Mouse (Mus musculus) heart, embryonic 11.5 days (tissue): ENCODE data around the gene Creg2. TPM values are rescaled to one million over a fixed set of nuclear protein-coding genes. Genes with fewer than 3 reads are reported as not detected.
"Not testable (repeated sequence)": the region's sequence is repeated elsewhere in the genome, so short reads cannot be mapped to it uniquely, and the experiment has no call there.

Experiments
- ATAC-seq: fragments of 200-750 bp; cut with Nextera tagmentation; replicated peaks from 2 replicates; pipeline ENCODE4 v1.8.0; 2017; ENCODE audit warnings: moderate library complexity; ENCODE audit not compliant: insufficient number of reproducible peaks, low FRiP score, low TSS enrichment
- H3K27ac ChIP-seq: fragments of 300-500 bp; sonication (generic); 2 replicates; pipeline ENCODE4 v1.5.1; 2014; ENCODE audit warnings: mild to moderate bottlenecking, low read depth, low read length
- H3K27me3 ChIP-seq: fragments of 300-500 bp; sonication (generic); 2 replicates; pipeline ENCODE4 v1.6.1; 2014; ENCODE audit warnings: mild to moderate bottlenecking, low read length, mixed read lengths; ENCODE audit not compliant: control insufficient read depth, insufficient read depth
- H3K36me3 ChIP-seq: fragments of 300-500 bp; sonication (generic); 2 replicates; pipeline ENCODE4 v1.6.1; 2014; ENCODE audit warnings: mild to moderate bottlenecking, low read length, moderate library complexity, mixed read lengths; ENCODE audit not compliant: control insufficient read depth, insufficient read depth
- H3K4me1 ChIP-seq: fragments of 300-500 bp; sonication (generic); 2 replicates; pipeline ENCODE4 v1.6.1; 2014; ENCODE audit warnings: low read length; ENCODE audit not compliant: control insufficient read depth, insufficient read depth
- H3K4me2 ChIP-seq: fragments of 300-500 bp; sonication (generic); 2 replicates; pipeline ENCODE4 v1.6.1; 2014; ENCODE audit warnings: mild to moderate bottlenecking, moderate library complexity
- H3K4me3 ChIP-seq: fragments of 300-500 bp; sonication (generic); 2 replicates; pipeline ENCODE4 v1.5.1; 2014; ENCODE audit warnings: low read depth, low read length
- H3K9ac ChIP-seq: fragments of 300-500 bp; sonication (generic); 2 replicates; pipeline ENCODE4 v1.6.1; 2014; ENCODE audit warnings: mild to moderate bottlenecking, low read depth, low read length, moderate library complexity
- H3K9me3 ChIP-seq: fragments of 300-500 bp; sonication (generic); replicated peaks from 2 replicates; pipeline ENCODE4 v1.6.1; 2016; ENCODE audit warnings: low read length; ENCODE audit not compliant: control insufficient read depth
- WGBS: fragments of 180-500 bp; shearing (Covaris S2); extraction: QIAGEN DNeasy Blood & Tissue Kit; methylation state at CpG from one replicate; pipeline ENCODE4 v1.1.7; 2014; ENCODE audit not compliant: insufficient replicate concordance; 5-methylcytosine and 5-hydroxymethylcytosine counted together
- polyA plus RNA-seq: library from polyadenylated mRNA; unstranded; fragments of >200 nt; fragmentation: Nextera tagmentation; extraction: Ambion mirVana; gene quantifications from 2 replicates; pipeline ENCODE4 v1.2.1, GENCODE M21; 2014

The Creg2 gene
- polyA plus RNA-seq, 1 experiment from 2014 or later = 0.03 TPM

DNA sequence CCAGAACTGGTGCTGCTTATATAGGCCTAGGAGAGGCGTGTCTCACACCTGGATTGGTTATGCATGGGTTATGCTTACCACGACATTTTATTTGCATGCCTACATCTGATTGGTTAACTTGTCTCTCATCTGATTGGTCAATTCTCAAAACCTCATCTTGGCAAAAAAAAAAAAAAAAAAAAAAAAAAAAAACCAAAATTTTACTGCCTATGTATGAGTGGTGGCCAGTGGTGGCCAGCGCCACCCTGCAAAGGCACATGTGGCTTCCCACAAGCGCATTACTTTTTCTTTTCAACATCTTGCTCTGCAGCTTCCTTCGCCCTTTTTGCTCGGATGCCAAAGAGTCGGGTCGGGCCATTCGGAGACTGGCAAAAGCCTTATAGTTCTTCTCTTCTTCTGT, 54.1 kb downstream of the Creg2 start:
- not testable (repeated sequence) for H3K4me3 ChIP-seq

DNA sequence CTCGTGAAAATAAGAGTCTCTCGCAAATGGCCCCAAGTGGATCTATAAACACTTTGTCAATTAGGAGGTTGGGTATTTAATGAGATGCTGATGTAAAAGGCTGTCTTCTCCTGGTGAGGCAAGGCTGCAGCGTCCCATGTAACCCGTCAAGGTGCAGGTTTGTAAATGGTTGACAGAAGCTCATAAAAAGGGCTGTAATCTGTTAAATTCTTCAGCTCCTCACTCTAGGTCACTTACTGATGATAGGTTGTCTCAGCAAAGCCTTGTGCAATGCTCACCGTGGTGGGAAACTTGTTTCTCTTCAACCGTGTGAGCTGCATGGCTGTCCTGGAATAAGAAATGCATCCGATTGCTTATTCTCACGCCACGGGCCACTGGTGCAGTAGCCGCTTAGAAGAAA, 57.4 kb downstream of the Creg2 start:
- H3K4me3 ChIP-seq = no peak overlapping the region
- ATAC-seq = no peak
- no peaks in the 10 kb centered on the region for H3K27me3 ChIP-seq
- no peak overlapping the region for H3K27ac ChIP-seq
- WGBS = 82% methylated on average over 10 of the region's 10 CpGs
- H3K4me2 ChIP-seq = no peak overlapping the region
- H3K4me1 ChIP-seq = no peaks in the 10 kb centered on the region
- H3K36me3 ChIP-seq = no peaks in the 10 kb centered on the region
- no peaks in the 10 kb centered on the region for H3K9me3 ChIP-seq
- no peak overlapping the region for H3K9ac ChIP-seq

More for the DNA sequence above, 54.1 kb downstream of the Creg2 start:
- WGBS = 88% methylated on average over 9 of the region's 9 CpGs
- not testable (repeated sequence) for H3K36me3 ChIP-seq, H3K27me3 ChIP-seq, H3K4me2 ChIP-seq, H3K27ac ChIP-seq, ATAC-seq, H3K9me3 ChIP-seq, H3K4me1 ChIP-seq, H3K9ac ChIP-seq

DNA sequence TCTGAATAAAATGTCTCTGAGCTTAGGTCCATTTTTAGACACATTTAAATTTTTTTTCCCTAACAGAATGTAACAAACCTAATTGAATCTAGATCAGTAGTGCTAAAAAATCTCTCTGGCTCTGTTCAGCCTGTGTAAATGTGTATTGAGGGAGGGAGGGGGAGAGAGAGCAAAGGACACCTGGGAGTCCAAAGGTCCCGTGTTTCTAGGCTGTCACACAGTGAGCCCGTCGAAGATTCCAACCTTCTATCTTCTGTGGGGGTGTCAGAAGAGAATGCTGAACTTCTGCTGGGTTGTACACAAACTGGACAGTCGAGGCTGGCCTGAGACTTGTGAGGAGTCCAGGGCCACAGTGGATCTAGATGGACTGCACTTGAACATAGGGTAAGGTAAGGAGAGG, 59.2 kb downstream of the Creg2 start:
- no peak for ATAC-seq
- no peaks in the 10 kb centered on the region for H3K4me1 ChIP-seq
- no peaks in the 10 kb centered on the region for H3K27me3 ChIP-seq
- H3K9ac ChIP-seq = no peak overlapping the region
- H3K4me3 ChIP-seq = no peak overlapping the region
- WGBS = 68% methylated on average over 4 of the region's 4 CpGs
- H3K9me3 ChIP-seq = no peaks in the 10 kb centered on the region
- no peak overlapping the region for H3K4me2 ChIP-seq
- no peaks in the 10 kb centered on the region for H3K36me3 ChIP-seq
- H3K27ac ChIP-seq = no peak overlapping the region

DNA sequence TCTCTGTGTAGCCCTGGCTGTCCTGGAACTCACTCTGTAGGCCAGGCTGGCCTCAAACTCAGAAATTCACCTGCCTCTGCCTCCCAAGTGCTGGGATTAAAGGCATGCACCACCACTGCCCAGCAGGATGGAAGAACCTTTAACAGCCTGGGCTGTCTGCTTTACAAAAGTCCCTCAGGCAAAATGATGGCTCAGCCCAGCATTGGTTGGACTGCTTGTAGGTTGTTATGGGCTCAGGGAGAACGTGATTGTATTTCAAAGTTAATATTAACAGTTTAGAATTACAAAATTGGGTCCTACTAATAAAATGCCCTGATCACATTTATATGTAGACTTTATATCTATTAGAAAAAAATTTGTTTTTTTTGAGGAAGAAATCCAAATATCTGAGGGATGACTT, 59.7 kb downstream of the Creg2 start:
- H3K4me3 ChIP-seq, H3K9me3 ChIP-seq, H3K36me3 ChIP-seq, H3K27ac ChIP-seq, ATAC-seq, H3K27me3 ChIP-seq, H3K4me2 ChIP-seq, H3K9ac ChIP-seq, H3K4me1 ChIP-seq: not testable (repeated sequence)
- 59% methylated on average over 1 of the region's 1 CpGs for WGBS

DNA sequence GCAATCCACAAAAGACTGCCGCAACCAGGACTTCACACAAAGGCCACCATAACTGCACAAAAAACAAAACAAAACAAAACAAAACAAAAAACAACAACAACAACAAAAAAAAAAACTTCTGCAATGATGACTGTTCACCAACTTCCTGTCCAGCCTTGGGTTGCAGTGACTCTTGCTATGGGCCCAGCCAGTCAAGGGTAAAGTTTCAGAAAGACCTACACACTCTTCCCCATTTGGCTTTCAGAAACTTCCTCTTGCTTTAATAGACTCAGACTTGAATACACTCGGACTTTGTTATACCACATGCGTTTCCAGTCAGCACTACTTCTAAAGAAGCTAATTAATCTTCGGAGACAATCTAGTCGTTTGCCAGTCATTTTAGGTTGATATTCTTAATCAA, 61.1 kb downstream of the Creg2 start:
- Histone ChIP-seq H3K4me1 (no peaks in the 10 kb centered on the region), H3K9ac (no peak overlapping the region), H3K4me2 (no peak overlapping the region), H3K27ac (no peak overlapping the region), H3K27me3 (no peaks in the 10 kb centered on the region), H3K4me3 (no peak overlapping the region), H3K9me3 (no peaks in the 10 kb centered on the region), H3K36me3 (no peaks in the 10 kb centered on the region)
- whole genome bisulfite sequencing = 78% methylated on average over 5 of the region's 5 CpGs
- no peak for ATAC-seq

DNA sequence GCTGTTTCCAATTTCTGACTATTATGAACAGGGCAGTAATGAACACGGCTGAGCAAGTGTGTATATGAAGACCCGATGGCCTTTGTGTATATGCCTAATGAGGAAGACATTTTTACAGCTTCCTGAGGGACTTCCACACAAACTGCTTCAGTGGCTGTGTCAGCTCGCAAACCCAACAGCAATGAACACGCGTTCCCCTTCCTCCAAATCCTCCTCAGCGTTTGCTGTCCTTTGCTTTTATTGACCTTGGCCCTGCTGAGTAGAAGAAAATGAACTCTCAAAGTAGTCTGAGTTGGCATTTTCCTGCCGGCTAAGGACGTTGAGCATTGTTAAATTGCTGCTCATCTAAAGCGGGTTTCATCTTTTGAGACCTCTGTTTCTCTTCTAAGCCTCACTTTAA, 65.9 kb downstream of the Creg2 start:
- Histone ChIP-seq H3K36me3 (no peaks in the 10 kb centered on the region), H3K27ac (no peak overlapping the region), H3K4me1 (no peaks in the 10 kb centered on the region), H3K9ac (no peak overlapping the region), H3K4me3 (no peak overlapping the region), H3K27me3 (no peaks in the 10 kb centered on the region), H3K9me3 (no peaks in the 10 kb centered on the region), H3K4me2 (no peak overlapping the region)
- ATAC-seq = no peak
- WGBS = 83% methylated on average over 9 of the region's 9 CpGs

DNA sequence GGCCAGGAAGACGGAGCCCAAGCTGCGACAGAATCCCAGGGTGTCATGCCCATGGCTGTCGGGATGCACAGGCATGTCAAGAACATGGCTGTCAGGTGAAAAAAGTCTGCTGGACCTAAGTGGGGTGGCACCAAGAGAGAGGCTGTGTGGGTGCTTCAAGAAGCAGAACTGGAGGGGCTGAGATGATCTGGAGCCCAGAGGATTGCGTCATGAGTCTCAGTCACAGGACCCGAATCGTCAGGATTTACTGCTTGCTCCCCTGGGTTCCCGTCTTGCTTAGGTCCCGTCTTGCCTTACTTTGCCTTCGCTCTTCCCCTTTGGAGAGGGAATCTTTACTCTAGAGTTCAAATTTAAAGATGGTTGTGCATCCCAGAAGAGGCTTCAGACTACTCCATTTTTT, 68.1 kb downstream of the Creg2 start:
- Histone ChIP-seq H3K36me3 (no peaks in the 10 kb centered on the region), H3K4me2 (no peak overlapping the region), H3K27ac (no peak overlapping the region), H3K4me1 (no peaks in the 10 kb centered on the region), H3K4me3 (no peak overlapping the region), H3K9me3 (no peaks in the 10 kb centered on the region), H3K9ac (no peak overlapping the region), H3K27me3 (no peaks in the 10 kb centered on the region)
- ATAC-seq = no peak
- 89% methylated on average over 9 of the region's 9 CpGs for WGBS

DNA sequence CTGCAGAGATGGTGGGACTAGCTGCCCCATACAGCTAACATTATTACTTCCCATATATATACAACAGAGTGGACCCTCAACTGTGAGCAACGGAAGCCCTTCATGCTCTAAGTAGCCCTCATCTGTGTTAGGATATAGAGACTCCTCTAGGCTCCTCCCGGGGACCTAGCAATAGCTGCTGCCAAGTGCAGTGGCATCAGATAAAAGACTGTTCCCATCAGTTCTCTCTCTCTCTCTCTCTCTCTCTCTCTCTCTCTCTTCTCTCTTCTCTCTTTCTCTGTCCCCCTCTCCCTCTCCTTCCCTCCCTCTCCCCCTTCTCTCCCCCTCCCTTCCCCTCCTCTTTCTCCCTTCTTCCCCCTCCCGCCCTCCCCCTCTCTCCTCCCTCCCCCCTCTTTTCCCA, 70.1 kb downstream of the Creg2 start:
- WGBS = 71% methylated on average over 2 of the region's 3 CpGs
- no peak overlapping the region for H3K9ac ChIP-seq
- no peak overlapping the region for H3K4me3 ChIP-seq
- no peak overlapping the region for H3K4me2 ChIP-seq
- no peak overlapping the region for H3K27ac ChIP-seq
- H3K9me3 ChIP-seq = no peaks in the 10 kb centered on the region
- no peaks in the 10 kb centered on the region for H3K36me3 ChIP-seq
- ATAC-seq = no peak
- no peaks in the 10 kb centered on the region for H3K27me3 ChIP-seq
- peaks cover 3% of the 10 kb centered on the region; the same call in 1 of the 2 replicates for H3K4me1 ChIP-seq

DNA sequence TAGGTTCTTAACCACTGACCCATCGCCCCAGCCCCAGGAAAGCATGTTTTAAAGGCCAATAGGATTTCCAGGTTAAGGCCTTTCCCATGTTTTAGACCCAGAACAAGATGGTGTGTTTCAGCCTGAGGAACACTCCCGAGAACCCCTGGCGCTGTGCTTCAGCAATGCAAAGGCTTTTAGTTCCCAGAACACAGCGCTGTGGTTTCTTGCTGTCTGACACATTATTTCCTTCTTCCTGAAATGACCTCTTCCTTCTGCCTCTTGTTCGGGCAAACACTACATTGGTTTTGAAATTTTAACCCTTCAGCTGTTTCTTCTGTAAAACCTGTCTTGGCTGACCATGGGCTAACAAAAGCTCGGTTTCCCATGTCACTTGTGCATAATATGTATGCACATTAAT, 72.1 kb downstream of the Creg2 start:
- H3K36me3 ChIP-seq = no peaks in the 10 kb centered on the region
- H3K4me2 ChIP-seq = no peak overlapping the region
- no peak overlapping the region for H3K9ac ChIP-seq
- no peak overlapping the region for H3K27ac ChIP-seq
- no peaks in the 10 kb centered on the region for H3K27me3 ChIP-seq
- WGBS = 71% methylated on average over 6 of the region's 6 CpGs
- H3K4me3 ChIP-seq = no peak overlapping the region
- peaks cover 15% of the 10 kb centered on the region for H3K4me1 ChIP-seq
- H3K9me3 ChIP-seq = no peaks in the 10 kb centered on the region
- no peak for ATAC-seq
